Mouse (Mus musculus) CD4-positive, CD25-positive, alpha-beta regulatory T cell, adult 2 months (primary cell): ENCODE measurements around the gene Zbtb7b.
"Not testable (repeated sequence)": the region's sequence is repeated elsewhere in the genome, so short reads cannot be mapped to it uniquely, and the experiment has no call there.

ENCODE experiments used
- DNase-seq: peaks from one replicate; pipeline ENCODE4 v3.0.0-alpha.2; 2012; ENCODE audit warnings: low read depth, low spot score

Zbtb7b gene

GRCm38 (mm10) chr3:89394006-89394893, at the start of gene Zbtb7b:
Zbtb7b (minus strand) TSS chr3:89394776.
- peak; percentile 75 for DNase-seq

- no peak for DNase-seq
These were observed 46.1 kb upstream of the Zbtb7b start for GRCm38 (mm10) chr3:89440691-89441090.

GRCm38 (mm10) chr3:89437269-89437668, 42.7 kb upstream of the Zbtb7b start:
- DNase-seq: peak; percentile 77

GRCm38 (mm10) chr3:89436176-89437113, 41.9 kb upstream of the Zbtb7b start, which contains the start of gene Pbxip1:
Pbxip1 (plus strand) TSS chr3:89436706.
- peak; percentile 85 for DNase-seq

DNA sequence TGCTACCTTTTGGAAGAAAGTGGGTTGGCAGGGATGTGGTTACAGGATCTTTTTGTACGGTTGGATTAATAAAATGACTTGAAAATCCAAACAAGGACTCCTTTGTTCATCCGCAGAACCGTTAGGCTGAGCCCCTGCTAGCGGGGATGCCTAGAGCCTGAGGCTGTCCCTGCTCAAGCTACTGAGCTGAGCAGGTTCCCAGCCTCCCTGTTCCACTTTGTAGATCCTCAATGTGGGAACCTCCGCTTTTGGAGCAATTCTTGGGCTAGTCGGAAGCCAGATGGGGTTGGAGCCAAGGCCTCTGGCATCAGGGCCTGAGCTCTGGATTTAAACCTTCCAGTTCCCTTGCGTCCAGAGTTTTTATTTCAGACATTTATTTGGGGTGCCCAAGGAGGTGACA, 40.5 kb upstream of the Zbtb7b start:
- no peak for DNase-seq

GRCm38 (mm10) chr3:89434532-89434931, 40.0 kb upstream of the Zbtb7b start:
- no peak for DNase-seq

- DNase-seq: no peak
These were observed 38.0 kb upstream of the Zbtb7b start for GRCm38 (mm10) chr3:89432606-89433005.

- DNase-seq: peak; percentile 96
These were observed 35.9 kb upstream of the Zbtb7b start, which contains the start of gene Pygo2 for GRCm38 (mm10) chr3:89430171-89431159. Pygo2 (plus strand) TSS chr3:89430214.

DNA sequence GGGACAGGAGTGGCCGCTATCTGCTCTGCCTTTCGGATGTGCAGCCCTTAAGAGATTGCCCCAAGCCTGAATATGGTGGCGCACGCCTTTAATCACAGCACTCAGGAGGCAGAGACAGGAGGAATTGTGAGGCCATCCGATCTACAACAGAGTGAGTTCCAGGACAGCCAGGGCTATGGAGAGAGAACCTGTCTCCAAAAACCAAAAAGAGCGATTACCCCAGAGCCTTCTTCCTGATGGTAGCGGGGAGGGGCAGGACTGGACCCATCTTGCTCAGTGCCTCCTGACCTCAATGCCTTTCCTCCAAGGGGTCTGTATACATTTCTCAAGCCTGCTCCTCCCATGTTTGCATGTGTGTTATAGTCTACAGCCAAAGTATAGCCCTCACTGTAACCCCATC, 34.4 kb upstream of the Zbtb7b start:
- not testable (repeated sequence) for DNase-seq

GRCm38 (mm10) chr3:89425876-89426275, 31.3 kb upstream of the Zbtb7b start:
- no peak for DNase-seq

- DNase-seq: no peak
These were observed 30.6 kb upstream of the Zbtb7b start for GRCm38 (mm10) chr3:89425141-89425525.

DNA sequence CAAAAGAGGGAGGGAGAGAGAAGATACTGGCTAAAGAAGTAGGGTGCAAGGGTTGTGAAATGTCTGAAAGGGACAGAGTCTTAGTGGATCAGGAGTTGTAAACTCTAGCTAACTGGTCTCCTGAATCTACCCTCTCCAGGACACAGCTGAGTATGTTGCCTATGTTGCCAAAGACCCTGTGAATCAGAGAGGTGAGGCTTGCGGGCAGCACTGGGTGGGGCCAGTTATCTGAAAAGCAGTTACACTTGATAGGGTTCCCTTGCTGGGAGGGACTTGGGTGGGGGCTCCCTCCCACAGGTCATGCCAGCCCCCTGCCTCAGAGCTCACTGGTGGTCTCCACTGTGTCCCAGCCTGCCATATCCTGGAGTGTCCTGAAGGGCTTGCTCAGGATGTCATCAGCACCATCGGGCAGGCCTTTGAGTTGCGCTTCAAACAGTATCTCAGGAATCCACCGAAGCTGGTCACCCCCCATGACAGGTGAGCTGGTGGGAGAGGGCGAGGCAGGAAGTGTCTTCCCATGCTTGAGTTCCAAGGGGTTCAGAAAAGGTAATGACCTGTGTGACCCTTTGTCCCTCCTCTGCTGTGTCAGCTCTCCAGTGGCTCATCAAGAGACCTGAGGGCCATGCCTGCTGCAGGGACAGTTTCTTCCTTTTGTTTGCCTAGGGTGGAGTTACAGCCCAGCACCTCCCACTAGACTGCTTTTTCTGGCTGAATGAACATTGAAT, 30.0 kb upstream of the Zbtb7b start:
- DNase-seq: no peak

- no peak for DNase-seq
These were observed 28.1 kb upstream of the Zbtb7b start for GRCm38 (mm10) chr3:89422556-89423205.

- DNase-seq: no peak
These were observed 27.4 kb upstream of the Zbtb7b start for GRCm38 (mm10) chr3:89421810-89422473.

GRCm38 (mm10) chr3:89421002-89421774, 26.6 kb upstream of the Zbtb7b start:
- peak; percentile 11 for DNase-seq

- no peak for DNase-seq
These were observed 25.8 kb upstream of the Zbtb7b start for GRCm38 (mm10) chr3:89420421-89420820.

- DNase-seq: no peak
These were observed 25.4 kb upstream of the Zbtb7b start for GRCm38 (mm10) chr3:89419981-89420380.

- DNase-seq: no peak
These were observed 25.0 kb upstream of the Zbtb7b start for GRCm38 (mm10) chr3:89419571-89419970.
